Mouse (Mus musculus): ENCODE results near the gene Yeats4. TPM values are rescaled to one million over a fixed set of nuclear protein-coding genes. Genes with fewer than 3 reads are reported as not detected.

Yeats4 gene
- total RNA-seq, 2 experiments from 2014 or later = 14.4 to 15.1 TPM

- no peak for DNase-seq (ENCODE audit: low spot score)
These were observed 21.2 kb downstream of the Yeats4 start for GRCm38 (mm10) chr10:117202981-117203557.

DNA sequence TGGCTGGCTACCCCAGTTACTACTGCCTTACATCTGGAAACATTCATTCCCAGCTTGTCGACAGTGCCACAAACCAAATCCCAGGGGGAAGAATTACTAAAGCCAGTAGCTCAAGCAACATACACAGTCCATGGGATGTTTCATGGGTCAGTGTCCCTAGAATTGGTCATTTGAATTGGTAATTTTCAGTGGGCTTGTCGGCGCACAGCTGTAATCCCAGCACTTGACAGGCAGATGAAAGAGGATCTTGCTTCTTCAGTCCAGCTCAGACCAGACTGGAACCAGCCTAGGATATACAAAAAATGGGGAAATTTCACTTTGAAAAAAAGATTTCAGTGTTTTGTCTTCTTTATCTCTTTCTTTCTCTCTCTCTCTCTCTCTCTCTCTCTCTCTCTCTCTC, 24.6 kb downstream of the Yeats4 start:
- no peak for DNase-seq (ENCODE audit: low spot score)

DNA sequence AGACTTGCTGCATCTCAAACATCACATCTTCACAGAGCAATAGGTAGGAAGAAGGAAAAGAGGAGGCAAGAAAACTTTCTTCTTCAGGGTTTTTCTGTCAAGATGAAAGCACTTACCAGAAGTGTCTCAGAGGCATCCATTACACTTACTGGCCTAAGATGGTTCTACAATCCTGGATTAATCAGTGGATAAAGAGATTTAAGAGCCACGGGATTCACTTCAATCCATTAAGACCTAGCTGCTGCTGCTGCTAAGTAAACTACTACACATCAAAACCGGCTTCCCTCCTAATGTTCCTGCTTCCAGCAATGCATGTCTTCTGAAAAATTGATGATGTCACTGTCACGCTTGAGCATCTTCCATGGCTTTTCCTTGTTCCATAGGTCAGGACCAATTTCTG, 27.6 kb downstream of the Yeats4 start:
- DNase-seq (ENCODE audit: low spot score) = no peak

DNA sequence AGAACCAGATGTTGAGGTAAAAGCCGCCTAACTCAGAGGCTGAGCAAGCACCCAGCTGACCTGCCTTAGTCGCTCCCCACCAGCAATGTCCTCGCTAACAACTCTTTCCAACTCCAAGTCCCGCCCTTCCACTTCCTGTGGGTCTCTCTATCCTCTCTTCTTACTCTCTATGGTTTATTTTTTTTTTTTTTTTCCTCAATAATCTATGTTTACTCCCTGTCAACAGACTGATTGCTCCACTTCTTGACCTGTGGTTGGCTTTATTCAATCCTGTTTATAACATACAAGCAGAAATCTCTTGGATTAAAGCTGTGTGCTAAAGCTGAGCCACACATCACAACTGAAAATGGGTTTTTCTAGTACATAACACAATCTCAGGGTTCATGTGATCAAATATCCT, 28.6 kb downstream of the Yeats4 start:
- DNase-seq (ENCODE audit: low spot score) = no peak

DNA sequence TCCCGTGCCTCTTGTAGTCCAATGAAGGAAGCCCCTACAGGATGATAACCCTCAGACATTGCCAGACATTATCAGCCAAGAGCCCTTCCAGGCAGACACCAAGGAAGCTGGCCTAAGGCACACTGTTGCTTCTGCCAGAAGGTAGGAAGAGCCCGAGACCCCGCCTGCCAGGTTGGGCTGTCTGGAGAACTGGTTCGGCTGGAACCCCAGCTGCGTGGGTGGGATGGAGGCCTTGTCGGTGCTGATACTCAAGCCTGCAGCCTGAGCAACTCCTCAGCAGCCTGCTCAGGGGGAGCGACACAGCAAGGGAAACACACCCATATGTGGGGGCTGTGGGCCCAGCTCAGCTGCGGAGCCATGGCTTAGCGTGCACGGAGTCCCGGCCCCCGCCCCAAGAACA, 29.3 kb downstream of the Yeats4 start:
- DNase-seq (ENCODE audit: low spot score) = no peak

- no peak for DNase-seq (ENCODE audit: low spot score)
These were observed 30.9 kb downstream of the Yeats4 start for GRCm38 (mm10) chr10:117193364-117193763.

GRCm38 (mm10) chr10:117185399-117186089, 38.8 kb downstream of the Yeats4 start:
- no peak for DNase-seq (ENCODE audit: low spot score)

DNA sequence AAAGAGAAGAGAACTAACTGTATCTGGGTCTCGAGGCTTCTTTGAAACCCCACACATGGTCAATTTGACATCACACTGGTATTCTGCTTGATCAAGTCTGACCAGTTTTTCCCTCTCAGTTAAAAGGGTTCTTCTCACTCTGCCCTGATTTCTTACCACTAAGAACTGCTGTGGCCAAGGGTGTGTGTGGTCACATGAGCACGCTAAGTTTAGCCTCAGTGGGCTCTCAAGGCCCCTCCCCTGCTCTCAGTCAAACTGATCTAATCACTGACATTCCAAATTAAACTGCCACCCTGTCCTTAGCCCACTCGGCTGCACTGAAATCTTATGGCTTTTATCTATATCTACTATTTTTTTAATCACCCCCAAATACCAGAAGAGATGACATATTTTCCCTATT, 43.2 kb downstream of the Yeats4 start:
- no peak for DNase-seq (ENCODE audit: low spot score)

- DNase-seq (ENCODE audit: low spot score) = no peak
These were observed 49.7 kb downstream of the Yeats4 start for GRCm38 (mm10) chr10:117174645-117175044.

DNA sequence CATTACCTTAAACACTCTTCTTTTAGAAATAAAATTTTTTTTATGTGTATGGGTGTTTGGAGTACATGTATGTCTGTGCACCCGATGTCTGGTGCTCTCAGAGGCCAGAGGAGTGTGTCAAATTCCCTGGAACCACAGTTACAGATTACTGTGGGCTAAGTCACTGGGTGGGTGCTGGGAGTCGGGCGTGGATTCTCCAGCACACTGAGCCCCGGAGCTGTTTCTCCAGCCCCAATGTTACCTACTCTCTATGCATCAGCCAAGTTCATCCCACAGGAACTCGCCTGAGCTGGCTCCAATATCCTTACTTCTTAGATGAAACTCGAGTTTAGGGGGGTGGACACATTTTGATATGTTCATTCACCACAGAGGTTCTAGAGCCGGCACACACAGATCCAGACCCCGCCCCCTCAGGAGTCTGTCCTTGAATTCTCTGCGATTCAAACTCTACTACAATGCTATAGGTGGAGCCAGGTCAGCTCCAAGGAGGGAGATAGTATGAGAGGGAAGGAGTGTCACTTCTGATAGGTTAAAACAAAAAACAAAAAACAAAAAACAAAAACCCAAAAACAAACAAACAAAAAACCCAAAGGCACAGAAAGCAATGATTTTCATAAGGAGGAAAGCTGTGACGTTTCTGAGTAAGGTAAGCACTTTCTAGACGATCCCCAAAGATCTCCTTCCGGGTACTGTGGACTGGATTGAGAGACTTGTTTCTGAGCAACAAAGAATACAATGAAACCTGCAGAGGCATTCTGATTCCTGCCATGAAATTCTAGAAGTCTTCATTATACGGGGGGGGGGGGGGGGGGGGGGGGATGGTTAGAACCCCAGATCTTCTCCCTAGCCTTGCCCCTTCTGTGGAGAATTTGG, 50.5 kb downstream of the Yeats4 start:
- DNase-seq (ENCODE audit: low spot score) = no peak

GRCm38 (mm10) chr10:117173111-117173510, 51.2 kb downstream of the Yeats4 start:
- DNase-seq (ENCODE audit: low spot score) = no peak

- DNase-seq (ENCODE audit: low spot score) = no peak
These were observed 52.2 kb downstream of the Yeats4 start for GRCm38 (mm10) chr10:117172069-117172468.

DNA sequence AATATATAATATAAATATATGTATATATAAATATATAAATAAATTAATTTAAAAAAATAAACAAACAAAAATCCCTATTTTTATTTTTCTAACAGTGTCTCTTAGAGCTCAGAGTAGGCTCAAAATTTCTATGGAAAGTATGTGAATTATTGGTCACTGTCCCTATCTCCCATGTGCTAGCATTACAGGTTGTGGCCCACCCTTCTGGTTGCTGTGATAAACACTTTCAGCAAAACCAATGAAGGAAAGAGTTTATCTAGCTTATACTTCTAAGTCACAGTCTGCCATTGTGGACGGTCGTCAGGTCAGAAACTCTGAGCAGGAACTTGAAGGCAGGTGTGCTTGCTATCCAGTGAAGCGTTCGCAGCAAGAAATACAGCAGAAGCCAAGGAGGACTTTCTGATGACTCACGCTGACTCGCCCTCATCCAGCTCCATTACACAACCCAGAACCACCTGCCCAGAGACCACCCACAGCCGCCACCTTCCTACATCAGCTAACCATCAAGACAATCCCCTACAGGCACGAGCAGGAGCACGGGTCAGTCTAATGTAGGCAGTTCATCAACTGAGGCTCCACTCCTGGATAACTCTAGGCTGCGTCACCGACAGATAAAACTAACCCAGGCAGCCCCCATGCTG, 57.4 kb downstream of the Yeats4 start:
- DNase-seq (ENCODE audit: low spot score) = no peak

Other genes starting within 250 kb of the Yeats4 start
- 10 to 100 TPM; 23.5 to 29.6 TPM for gene Best3, start 238.2 kb downstream of the Yeats4 start, total RNA-seq (2021)
- gene Lrrc10, start 179.2 kb downstream of the Yeats4 start, total RNA-seq (2021) = under 1 TPM in 1 of 2 experiments, not detected in 1; 0.37 TPM
- gene Cct2, start 160.7 kb downstream of the Yeats4 start, total RNA-seq (2021) = 100 to 1,000 TPM; 110 to 112 TPM
- gene Frs2, start 76.0 kb downstream of the Yeats4 start, total RNA-seq (2021) = 1 to 10 TPM; 9.1 to 9.2 TPM
- not detected for gene 9530003J23Rik, start 14.2 kb upstream of the Yeats4 start, total RNA-seq (2021)
- 10 to 100 TPM; 28.7 to 48.4 TPM for gene Lyz2, start 57.8 kb upstream of the Yeats4 start, total RNA-seq (2021)
- gene Lyz1, start 68.4 kb upstream of the Yeats4 start, total RNA-seq (2021) = 1 to 10 TPM; 3.9 to 6.6 TPM
- 10 to 100 TPM; 18.1 to 22.0 TPM for gene Cpsf6, start 155.5 kb upstream of the Yeats4 start, total RNA-seq (2021)